Mouse (Mus musculus) hindbrain, embryonic 15.5 days (tissue): ENCODE results near the gene Gm20388. TPM values are rescaled to one million over a fixed set of nuclear protein-coding genes. Genes with fewer than 3 reads are reported as not detected.

Experiments used
- ATAC-seq: fragments of 200-750 bp; cut with Nextera tagmentation; 2 replicates; pipeline ENCODE4 v1.8.0; 2017; ENCODE audit warnings: low read depth, moderate number of reproducible peaks, moderate TSS enrichment; ENCODE audit not compliant: low FRiP score
- H3K27ac ChIP-seq: fragments of 300-500 bp; sonication (generic); replicated peaks from 2 replicates; pipeline ENCODE4 v1.5.1; 2015; ENCODE audit warnings: mild to moderate bottlenecking, inconsistent platforms
- H3K27me3 ChIP-seq: fragments of 300-500 bp; sonication (generic); 2 replicates; pipeline ENCODE4 v1.6.1; 2015; ENCODE audit warnings: control low read depth, inconsistent platforms
- H3K36me3 ChIP-seq: fragments of 300-500 bp; sonication (generic); 2 replicates; pipeline ENCODE4 v1.6.1; 2015; ENCODE audit warnings: control low read depth, inconsistent platforms
- H3K4me1 ChIP-seq: fragments of 300-500 bp; sonication (generic); replicated peaks from 2 replicates; pipeline ENCODE4 v1.6.1; 2015; ENCODE audit warnings: control low read depth, inconsistent platforms
- H3K4me2 ChIP-seq: fragments of 300-500 bp; sonication (generic); 2 replicates; pipeline ENCODE4 v1.6.1; 2015; ENCODE audit warnings: moderate library complexity, mild to moderate bottlenecking, inconsistent platforms
- H3K4me3 ChIP-seq: fragments of 300-500 bp; sonication (generic); 2 replicates; pipeline ENCODE4 v1.5.1; 2015; ENCODE audit warnings: mild to moderate bottlenecking, inconsistent platforms
- H3K9ac ChIP-seq: fragments of 300-500 bp; sonication (generic); 2 replicates; pipeline ENCODE4 v1.6.1; 2015; ENCODE audit warnings: inconsistent platforms
- H3K9me3 ChIP-seq: fragments of 300-500 bp; sonication (generic); 2 replicates; pipeline ENCODE4 v1.6.1; 2016; ENCODE audit warnings: control low read depth, inconsistent platforms
- WGBS: fragments of 180-500 bp; shearing (Covaris S2); methylation state at CpG from one replicate; pipeline ENCODE4 v1.1.7; 2015; 5-methylcytosine and 5-hydroxymethylcytosine counted together
- polyA plus RNA-seq: library from polyadenylated mRNA; unstranded; fragments of >200 nt; fragmentation: Nextera tagmentation; extraction: Ambion mirVana; gene quantifications from 2 replicates; pipeline ENCODE4 v1.2.1, GENCODE M21; 2015

Gm20388 gene
- polyA plus RNA-seq, 1 experiment from 2014 or later = 5.4 TPM

GRCm38 (mm10) chr8:122362967-122363366 lies 2452.3 kb downstream of the Gm20388 start:
- no peak for ATAC-seq
- Histone ChIP-seq H3K4me3 (no peak overlapping the region), H3K9me3 (no peaks in the 10 kb centered on the region), H3K4me1 (no peaks in the 10 kb centered on the region), H3K36me3 (no peaks in the 10 kb centered on the region), H3K27ac (no peak overlapping the region), H3K9ac (no peak overlapping the region), H3K4me2 (no peak overlapping the region), H3K27me3 (0 out of 2 replicates have a peak, but pooled peaks cover 2% of the 10 kb centered on the region)
- 45% methylated on average over 8 of the region's 8 CpGs for WGBS

- Histone ChIP-seq H3K9me3 (no peaks in the 10 kb centered on the region), H3K4me3 (no peak overlapping the region), H3K9ac (no peak overlapping the region), H3K4me1 (no peaks in the 10 kb centered on the region), H3K27ac (no peak overlapping the region), H3K4me2 (no peak overlapping the region), H3K27me3 (no peaks in the 10 kb centered on the region), H3K36me3 (no peaks in the 10 kb centered on the region)
- WGBS = 83% methylated on average over 10 of the region's 10 CpGs
- ATAC-seq = no peak
Observed at GRCm38 (mm10) chr8:122368494-122368893, 2457.9 kb downstream of the Gm20388 start.

- no peaks in the 10 kb centered on the region for H3K4me1 ChIP-seq
- H3K36me3 ChIP-seq = no peaks in the 10 kb centered on the region
- no peak overlapping the region for H3K27ac ChIP-seq
- H3K4me2 ChIP-seq = no peak overlapping the region
- no peak overlapping the region for H3K4me3 ChIP-seq
- no peaks in the 10 kb centered on the region for H3K9me3 ChIP-seq
- H3K9ac ChIP-seq = no peak overlapping the region
- ATAC-seq = peak; percentile 51; the same call in 1 of the 2 replicates
- no peaks in the 10 kb centered on the region for H3K27me3 ChIP-seq
- WGBS = 15% methylated on average over 9 of the region's 9 CpGs
Observed at GRCm38 (mm10) chr8:122369665-122370064, 2459.0 kb downstream of the Gm20388 start.

- WGBS = 83% methylated on average over 6 of the region's 6 CpGs
- H3K9ac ChIP-seq = no peak overlapping the region
- no peak overlapping the region for H3K4me3 ChIP-seq
- no peak overlapping the region for H3K27ac ChIP-seq
- no peak overlapping the region for H3K4me2 ChIP-seq
- peaks cover 9% of the 10 kb centered on the region for H3K4me1 ChIP-seq
- H3K9me3 ChIP-seq = no peaks in the 10 kb centered on the region
- no peak for ATAC-seq
- no peaks in the 10 kb centered on the region for H3K36me3 ChIP-seq
- no peaks in the 10 kb centered on the region for H3K27me3 ChIP-seq
Observed at GRCm38 (mm10) chr8:122371706-122372105, 2461.1 kb downstream of the Gm20388 start.

GRCm38 (mm10) chr8:122375320-122375719 lies 2464.7 kb downstream of the Gm20388 start:
- H3K4me2 ChIP-seq = peak overlapping the region; percentile 68
- 94% methylated on average over 7 of the region's 7 CpGs for WGBS

GRCm38 (mm10) chr8:122375751-122376364 lies 2465.2 kb downstream of the Gm20388 start:
- no peaks in the 10 kb centered on the region for H3K27me3 ChIP-seq
- peak overlapping the region; percentile 98 for H3K4me3 ChIP-seq
- peak overlapping the region; percentile 42; the same call in 1 of the 2 replicates for H3K9ac ChIP-seq
- H3K27ac ChIP-seq = peak overlapping the region; percentile 96
- peak; percentile 25 for ATAC-seq
- H3K9me3 ChIP-seq = no peaks in the 10 kb centered on the region
- H3K4me2 ChIP-seq = peak overlapping the region; percentile 68
- H3K36me3 ChIP-seq = peaks cover 9% of the 10 kb centered on the region; the same call in 1 of the 2 replicates
- peaks cover 32% of the 10 kb centered on the region for H3K4me1 ChIP-seq
- WGBS = 20% methylated on average over 13 of the region's 13 CpGs

More at GRCm38 (mm10) chr8:122375320-122375719, 2464.7 kb downstream of the Gm20388 start:
- no peak for ATAC-seq
- H3K4me1 ChIP-seq = peaks cover 31% of the 10 kb centered on the region
- H3K27me3 ChIP-seq = no peaks in the 10 kb centered on the region
- H3K27ac ChIP-seq = no peak overlapping the region
- H3K36me3 ChIP-seq = peaks cover 9% of the 10 kb centered on the region; the same call in 1 of the 2 replicates
- 0 out of 2 replicates have a peak overlapping the region, but pooled peaks have one; percentile 98 for H3K4me3 ChIP-seq
- H3K9ac ChIP-seq = no peak overlapping the region
- no peaks in the 10 kb centered on the region for H3K9me3 ChIP-seq

- no peaks in the 10 kb centered on the region for H3K27me3 ChIP-seq
- WGBS = under 1% methylated on average over 90 of the region's 107 CpGs
- peak within 1 kb of the TSS; percentile 91 for H3K9ac ChIP-seq
- H3K4me2 ChIP-seq = peak within 1 kb of the TSS; percentile 80
- H3K9me3 ChIP-seq = no peaks in the 10 kb centered on the region
- peaks cover 12% of the 10 kb centered on the region; the same call in 1 of the 2 replicates for H3K36me3 ChIP-seq
- ATAC-seq = peak; percentile 95
- H3K27ac ChIP-seq = peak within 1 kb of the TSS; percentile 96
- peaks cover 35% of the 10 kb centered on the region for H3K4me1 ChIP-seq
- H3K4me3 ChIP-seq = peak within 1 kb of the TSS; percentile 98
Observed at GRCm38 (mm10) chr8:122376365-122377231, 2466.0 kb downstream of the Gm20388 start, which contains the start of gene Zc3h18. TSS of gene Zc3h18 (plus strand) at chr8:122376609.

- Histone ChIP-seq H3K4me1 (peaks cover 16% of the 10 kb centered on the region), H3K27ac (no peak overlapping the region), H3K36me3 (peaks cover 54% of the 10 kb centered on the region), H3K27me3 (no peaks in the 10 kb centered on the region), H3K4me2 (no peak overlapping the region), H3K9ac (no peak overlapping the region), H3K4me3 (no peak overlapping the region), H3K9me3 (no peaks in the 10 kb centered on the region)
- WGBS = 94% methylated on average over 4 of the region's 4 CpGs
- ATAC-seq = no peak
Observed at GRCm38 (mm10) chr8:122383039-122383438, 2472.4 kb downstream of the Gm20388 start.

- Histone ChIP-seq H3K9me3 (no peaks in the 10 kb centered on the region), H3K27ac (no peak overlapping the region), H3K36me3 (peaks cover 78% of the 10 kb centered on the region), H3K27me3 (no peaks in the 10 kb centered on the region), H3K4me3 (no peak overlapping the region), H3K4me2 (no peak overlapping the region), H3K4me1 (no peaks in the 10 kb centered on the region), H3K9ac (no peak overlapping the region)
- no peak for ATAC-seq
- WGBS = 88% methylated on average over 3 of the region's 3 CpGs
Observed at GRCm38 (mm10) chr8:122389357-122389756, 2478.7 kb downstream of the Gm20388 start.

GRCm38 (mm10) chr8:122390758-122391157 lies 2480.1 kb downstream of the Gm20388 start:
- Histone ChIP-seq H3K4me3 (no peak overlapping the region), H3K36me3 (peaks cover 72% of the 10 kb centered on the region), H3K27me3 (no peaks in the 10 kb centered on the region), H3K4me2 (no peak overlapping the region), H3K9ac (no peak overlapping the region), H3K4me1 (no peaks in the 10 kb centered on the region), H3K9me3 (no peaks in the 10 kb centered on the region), H3K27ac (no peak overlapping the region)
- ATAC-seq = no peak
- WGBS = 92% methylated on average over 3 of the region's 3 CpGs

GRCm38 (mm10) chr8:122393717-122394116 lies 2483.1 kb downstream of the Gm20388 start:
- no peak overlapping the region for H3K4me2 ChIP-seq
- no peak for ATAC-seq
- no peaks in the 10 kb centered on the region for H3K4me1 ChIP-seq
- H3K4me3 ChIP-seq = no peak overlapping the region
- H3K9me3 ChIP-seq = no peaks in the 10 kb centered on the region
- no peak overlapping the region for H3K9ac ChIP-seq
- no peaks in the 10 kb centered on the region for H3K27me3 ChIP-seq
- no peak overlapping the region for H3K27ac ChIP-seq
- peaks cover 55% of the 10 kb centered on the region for H3K36me3 ChIP-seq

- Histone ChIP-seq H3K27ac (no peak overlapping the region), H3K9ac (no peak overlapping the region), H3K9me3 (no peaks in the 10 kb centered on the region), H3K27me3 (no peaks in the 10 kb centered on the region), H3K4me3 (no peak overlapping the region), H3K4me2 (no peak overlapping the region), H3K4me1 (no peaks in the 10 kb centered on the region), H3K36me3 (peaks cover 57% of the 10 kb centered on the region)
- ATAC-seq = no peak
- 82% methylated on average over 6 of the region's 6 CpGs for WGBS
Observed at GRCm38 (mm10) chr8:122395291-122395690, 2484.7 kb downstream of the Gm20388 start.
